Mouse (Mus musculus) ES-Bruce4 (cell line): Measurements from ENCODE around the gene Atp2a2. TPM values are rescaled to one million over a fixed set of nuclear protein-coding genes. Genes with fewer than 3 reads are reported as not detected.
"Not testable (repeated sequence)": the region's sequence is repeated elsewhere in the genome, so short reads cannot be mapped to it uniquely, and the experiment has no call there.

Source experiments
- H3K27ac ChIP-seq: 2 replicates; pipeline ENCODE4 v1.5.1; 2012; ENCODE audit warnings: low read length, inconsistent platforms; ENCODE audit not compliant: insufficient read depth
- H3K27me3 ChIP-seq: 2 replicates; pipeline ENCODE4 v1.6.1; 2012; ENCODE audit warnings: mild to moderate bottlenecking, low read length, inconsistent platforms; ENCODE audit not compliant: control insufficient read depth, poor library complexity, insufficient read depth, severe bottlenecking
- H3K36me3 ChIP-seq: 2 replicates; pipeline ENCODE4 v1.6.1; 2012; ENCODE audit warnings: inconsistent platforms, mild to moderate bottlenecking, low read length, moderate library complexity; ENCODE audit not compliant: control insufficient read depth, poor library complexity, insufficient read depth, severe bottlenecking
- H3K4me1 ChIP-seq: one replicate; pipeline ENCODE4 v1.8.1; 2011; ENCODE audit warnings: low read length; ENCODE audit not compliant: control insufficient read depth, insufficient read depth
- H3K4me3 ChIP-seq: 2 replicates; pipeline ENCODE4 v1.5.1; 2011; ENCODE audit warnings: low read depth, mild to moderate bottlenecking, low read length
- H3K9ac ChIP-seq: 2 replicates; pipeline ENCODE4 v1.6.1; 2012; ENCODE audit warnings: low read depth, mild to moderate bottlenecking, inconsistent platforms; ENCODE audit not compliant: poor library complexity, severe bottlenecking
- H3K9me3 ChIP-seq: replicated peaks from 2 replicates; pipeline ENCODE4 v1.6.1; 2012; ENCODE audit warnings: mild to moderate bottlenecking, low read length, inconsistent platforms; ENCODE audit not compliant: control insufficient read depth, poor library complexity, insufficient read depth, severe bottlenecking
- CTCF ChIP-seq: IDR thresholded peaks from one replicate; pipeline ENCODE4 v1.8.1; 2011; ENCODE audit warnings: low read depth, low read length
- EP300 ChIP-seq: IDR thresholded peaks from 2 replicates; pipeline ENCODE4 v1.6.1; 2011; ENCODE audit warnings: low read depth, low read length; ENCODE audit not compliant: insufficient read depth
- POLR2A ChIP-seq: IDR thresholded peaks from one replicate; pipeline ENCODE4 v1.8.1; 2011; ENCODE audit warnings: low read length; ENCODE audit not compliant: insufficient read depth
- polyA plus RNA-seq: library from polyadenylated mRNA; stranded (reverse); fragments of >200 nt; gene quantifications from 2 replicates; pipeline ENCODE4 v1.2.4, GENCODE M21; 2011; ENCODE audit warnings: low read depth; ENCODE audit not compliant: missing spikeins, insufficient read depth, insufficient read length

Gene Atp2a2
- polyA plus RNA-seq, 1 experiment: 177 TPM

GRCm38 (mm10) chr5:122474643-122475363 lies 27.2 kb downstream of the Atp2a2 start:
- H3K4me1 ChIP-seq: no peaks in the 10 kb centered on the region
- no peak overlapping the region for H3K9ac ChIP-seq
- H3K4me3 ChIP-seq: no peak overlapping the region
- H3K27me3 ChIP-seq: no peaks in the 10 kb centered on the region
- TF ChIP-seq EP300 (no peak), POLR2A (no peak), CTCF (no peak)
- peaks cover 76% of the 10 kb centered on the region for H3K36me3 ChIP-seq
- no peak overlapping the region for H3K27ac ChIP-seq
- no peaks in the 10 kb centered on the region for H3K9me3 ChIP-seq

GRCm38 (mm10) chr5:122471658-122472057 lies 30.4 kb downstream of the Atp2a2 start:
- Histone ChIP-seq H3K36me3 (peaks cover 89% of the 10 kb centered on the region), H3K27me3 (no peaks in the 10 kb centered on the region), H3K4me3 (no peak overlapping the region), H3K4me1 (no peaks in the 10 kb centered on the region), H3K27ac (no peak overlapping the region), H3K9ac (no peak overlapping the region), H3K9me3 (no peaks in the 10 kb centered on the region)
- no peak for TF ChIP-seq POLR2A
- TF ChIP-seq CTCF: no peak

- Histone ChIP-seq H3K4me1 (no peaks in the 10 kb centered on the region), H3K36me3 (peaks cover 94% of the 10 kb centered on the region), H3K4me3 (no peak overlapping the region), H3K27ac (no peak overlapping the region), H3K9me3 (no peaks in the 10 kb centered on the region), H3K9ac (no peak overlapping the region), H3K27me3 (no peaks in the 10 kb centered on the region)
- no peak for TF ChIP-seq POLR2A
- no peak for TF ChIP-seq EP300
- no peak for TF ChIP-seq CTCF
Measured at GRCm38 (mm10) chr5:122461431-122461830, 40.6 kb downstream of the Atp2a2 start.

GRCm38 (mm10) chr5:122460656-122461055 lies 41.4 kb downstream of the Atp2a2 start:
- Histone ChIP-seq H3K4me3 (no peak overlapping the region), H3K4me1 (no peaks in the 10 kb centered on the region), H3K9me3 (no peaks in the 10 kb centered on the region), H3K27ac (no peak overlapping the region), H3K9ac (no peak overlapping the region), H3K27me3 (no peaks in the 10 kb centered on the region), H3K36me3 (peaks cover 92% of the 10 kb centered on the region)
- TF ChIP-seq EP300: no peak

- H3K9ac ChIP-seq: no peak overlapping the region
- H3K9me3 ChIP-seq: no peaks in the 10 kb centered on the region
- no peak for TF ChIP-seq CTCF
- no peak for TF ChIP-seq POLR2A
- TF ChIP-seq EP300: no peak
- H3K36me3 ChIP-seq: peaks cover 82% of the 10 kb centered on the region
- no peaks in the 10 kb centered on the region for H3K27me3 ChIP-seq
- no peak overlapping the region for H3K4me3 ChIP-seq
- H3K4me1 ChIP-seq: peaks cover 4% of the 10 kb centered on the region
- H3K27ac ChIP-seq: no peak overlapping the region
Measured at GRCm38 (mm10) chr5:122459335-122459734, 42.7 kb downstream of the Atp2a2 start.

- H3K27ac ChIP-seq: no peak overlapping the region
- H3K36me3 ChIP-seq: peaks cover 69% of the 10 kb centered on the region
- H3K4me3 ChIP-seq: no peak overlapping the region
- H3K27me3 ChIP-seq: no peaks in the 10 kb centered on the region
- no peaks in the 10 kb centered on the region for H3K9me3 ChIP-seq
- peaks cover 5% of the 10 kb centered on the region for H3K4me1 ChIP-seq
- H3K9ac ChIP-seq: no peak overlapping the region
- TF ChIP-seq EP300: no peak
- TF ChIP-seq POLR2A: no peak
- no peak for TF ChIP-seq CTCF
Measured at GRCm38 (mm10) chr5:122458066-122458465, 44.0 kb downstream of the Atp2a2 start.

- H3K4me3 ChIP-seq, H3K27me3 ChIP-seq, H3K4me1 ChIP-seq, H3K27ac ChIP-seq, H3K9me3 ChIP-seq, H3K9ac ChIP-seq: not testable (repeated sequence)
- peaks cover 59% of the 10 kb centered on the region for H3K36me3 ChIP-seq
Measured at GRCm38 (mm10) chr5:122457054-122457453, 45.0 kb downstream of the Atp2a2 start.
